Mouse (Mus musculus): ENCODE data around the gene Rhebl1. TPM values are rescaled to one million over a fixed set of nuclear protein-coding genes. Genes with fewer than 3 reads are reported as not detected.

Rhebl1 gene
- polyA plus RNA-seq, 1 experiment, result 19.2 TPM

Other genes with a start within 250 kb of the Rhebl1 start
- gene Ddx23, start 231.6 kb downstream of the Rhebl1 start, polyA plus RNA-seq (2012; rRNA removed), result 56.2 and 63.3 TPM in 2 replicates
- gene Rnd1, start 217.1 kb downstream of the Rhebl1 start, polyA plus RNA-seq (2012; rRNA removed), result 25.4 and 25.5 TPM in 2 replicates
- gene Ccdc65, start 186.3 kb downstream of the Rhebl1 start, polyA plus RNA-seq (2012; rRNA removed), result 6.4 and 7.7 TPM in 2 replicates
- 2.9 and 3.5 TPM in 2 replicates for gene Fkbp11, start 166.3 kb downstream of the Rhebl1 start, polyA plus RNA-seq (2012; rRNA removed)
- gene Arf3, start 131.3 kb downstream of the Rhebl1 start, polyA plus RNA-seq (2012; rRNA removed), result 678 and 795 TPM in 2 replicates
- gene Wnt10b, start 116.4 kb downstream of the Rhebl1 start, polyA plus RNA-seq (2012; rRNA removed), result 6.3 and 6.8 TPM in 2 replicates
- gene Wnt1, start 104.7 kb downstream of the Rhebl1 start, polyA plus RNA-seq (2012; rRNA removed), result 0.10 and 0.25 TPM in 2 replicates
- 764 and 849 TPM in 2 replicates for gene Ddn, start 85.0 kb downstream of the Rhebl1 start, polyA plus RNA-seq (2012; rRNA removed)
- gene Prkag1, start 63.0 kb downstream of the Rhebl1 start, polyA plus RNA-seq (2012; rRNA removed), result 67.8 and 74.0 TPM in 2 replicates
- gene Kmt2d, start 23.3 kb downstream of the Rhebl1 start, polyA plus RNA-seq (2012; rRNA removed), result 47.0 and 48.6 TPM in 2 replicates
- gene Dhh, start 4.0 kb upstream of the Rhebl1 start, polyA plus RNA-seq (2012; rRNA removed), result 0.44 and 0.80 TPM in 2 replicates
- gene Lmbr1l, start 23.7 kb upstream of the Rhebl1 start, polyA plus RNA-seq (2012; rRNA removed), result 30.5 and 33.6 TPM in 2 replicates
- 1,157 and 1,186 TPM in 2 replicates for gene Tuba1b, start 40.0 kb upstream of the Rhebl1 start, polyA plus RNA-seq (2012; rRNA removed)
- 0.17 and 3.5 TPM in 2 replicates for gene Gm49450, start 59.0 kb upstream of the Rhebl1 start, polyA plus RNA-seq (2012; rRNA removed)
- gene Tuba1a, start 59.2 kb upstream of the Rhebl1 start, polyA plus RNA-seq (2012; rRNA removed), result 1,817 and 1,854 TPM in 2 replicates
- gene Tuba1c, start 135.4 kb upstream of the Rhebl1 start, polyA plus RNA-seq (2012; rRNA removed), result 5.8 and 10.6 TPM in 2 replicates
- 0.69 and 0.90 TPM in 2 replicates for gene Prph, start 160.6 kb upstream of the Rhebl1 start, polyA plus RNA-seq (2012; rRNA removed)
- 0.62 and 1.3 TPM in 2 replicates for gene Troap, start 180.0 kb upstream of the Rhebl1 start, polyA plus RNA-seq (2012; rRNA removed)
- gene C1ql4, start 193.3 kb upstream of the Rhebl1 start, polyA plus RNA-seq (2012; rRNA removed), result not detected in 2 replicates
- 0.06 TPM in 1 of 2 replicates, not detected in the other for gene Dnajc22, start 198.6 kb upstream of the Rhebl1 start, polyA plus RNA-seq (2012; rRNA removed)
- gene Spats2, start 231.4 kb upstream of the Rhebl1 start, polyA plus RNA-seq (2012; rRNA removed), result 36.9 and 39.7 TPM in 2 replicates

Measured in frontal cortex, adult 2 months (tissue).